Mouse (Mus musculus) myocyte (in vitro differentiated cells): Measurements from ENCODE around the gene Kifc3.

ENCODE experiments used
- CEBPB ChIP-seq: IDR thresholded peaks from 2 replicates; pipeline ENCODE4 v1.6.1; 2011; ENCODE audit warnings: mild to moderate bottlenecking, moderate library complexity; ENCODE audit not compliant: poor library complexity, insufficient read depth, severe bottlenecking
- E2F4 ChIP-seq: IDR thresholded peaks from one replicate; pipeline ENCODE4 v1.6.1; 2011; ENCODE audit warnings: mild to moderate bottlenecking, control low read depth, moderate library complexity; ENCODE audit not compliant: insufficient read depth
- MAX ChIP-seq: IDR thresholded peaks from one replicate; pipeline ENCODE4 v1.6.1; 2011; ENCODE audit warnings: low read depth, mild to moderate bottlenecking, control low read depth
- MYOD1 ChIP-seq, 3 experiments: IDR thresholded peaks; one replicate each; pipeline ENCODE4 v1.6.1; 2011; ENCODE audit warnings: control low read depth in 2 of 3, low read depth in 2 of 3, mild to moderate bottlenecking in 2 of 3, moderate library complexity in 1 of 3; ENCODE audit not compliant: insufficient read length in 2 of 3, control insufficient read depth in 1 of 3
- MYOG ChIP-seq, 3 experiments: IDR thresholded peaks; one replicate each; pipeline ENCODE4 v1.6.1; 2011; ENCODE audit warnings: control low read depth in 2 of 3, low read depth in 2 of 3, mild to moderate bottlenecking in 2 of 3; ENCODE audit not compliant: insufficient read length in 2 of 3, control insufficient read depth in 1 of 3, insufficient read depth in 1 of 3
- POLR2A ChIP-seq: IDR thresholded peaks from one replicate; pipeline ENCODE4 v1.6.1; 2011; ENCODE audit warnings: low read depth, mild to moderate bottlenecking, control low read depth, moderate library complexity; ENCODE audit not compliant: insufficient read length
- POLR2AphosphoS2 ChIP-seq: IDR thresholded peaks from one replicate; pipeline ENCODE4 v1.6.1; 2011; ENCODE audit warnings: low read depth, control low read depth; ENCODE audit not compliant: insufficient read length
- REST ChIP-seq: IDR thresholded peaks from one replicate; pipeline ENCODE4 v1.6.1; 2011; ENCODE audit warnings: mild to moderate bottlenecking, control low read depth, moderate library complexity; ENCODE audit not compliant: insufficient read depth, insufficient read length
- SRF ChIP-seq: IDR thresholded peaks from one replicate; pipeline ENCODE4 v1.6.1; 2011; ENCODE audit warnings: low read depth; ENCODE audit not compliant: control insufficient read depth, insufficient read length
- TCF12 ChIP-seq: IDR thresholded peaks from one replicate; pipeline ENCODE4 v1.6.1; 2011; ENCODE audit warnings: mild to moderate bottlenecking, control low read depth; ENCODE audit not compliant: poor library complexity, insufficient read depth, severe bottlenecking
- TCF3 ChIP-seq: IDR thresholded peaks from one replicate; pipeline ENCODE4 v1.6.1; 2011; ENCODE audit warnings: low read depth, control low read depth; ENCODE audit not compliant: insufficient read length
- USF1 ChIP-seq: IDR thresholded peaks from one replicate; pipeline ENCODE4 v1.6.1; 2011; ENCODE audit warnings: low read depth, mild to moderate bottlenecking, control low read depth, moderate library complexity

DNA sequence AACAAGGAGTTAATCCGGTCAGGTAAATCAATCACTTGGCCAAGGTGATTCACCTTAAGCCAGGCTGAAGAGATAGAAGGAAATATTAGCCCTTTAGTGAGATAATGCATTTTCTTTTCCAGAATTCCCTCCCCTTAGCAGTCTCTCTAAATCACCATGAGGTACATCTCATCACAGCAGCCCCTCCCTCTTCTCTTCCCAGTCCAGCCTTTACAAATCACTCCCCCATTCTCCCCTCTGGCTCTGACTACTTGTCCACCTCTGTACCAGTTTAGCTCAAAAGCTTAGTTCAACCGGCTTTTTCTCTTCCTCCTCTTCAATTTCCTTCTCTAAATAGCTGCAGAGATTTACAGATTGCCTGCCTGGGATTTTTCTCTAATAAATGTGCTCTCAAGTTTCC lies 18.4 kb upstream of the Kifc3 start:
- no peak for TF ChIP-seq POLR2A
- TF ChIP-seq MYOD1 (IDR thresholded peaks at IDR 0.05; ENCODE audit: control insufficient read depth in 1 of 3, insufficient read length in 2 of 3, low read depth in 2 of 3) = no peak
- TF ChIP-seq MAX = no peak
- TF ChIP-seq TCF3 = no peak
- no peak for TF ChIP-seq TCF12
- no peak for TF ChIP-seq CEBPB
- no peak for TF ChIP-seq USF1
- TF ChIP-seq E2F4 = no peak
- no peak for TF ChIP-seq REST
- TF ChIP-seq POLR2AphosphoS2 = no peak
- TF ChIP-seq SRF = no peak
- no peak for TF ChIP-seq MYOG (IDR thresholded peaks at IDR 0.05; ENCODE audit: control insufficient read depth in 1 of 3, insufficient read depth in 1 of 3, insufficient read length in 2 of 3, low read depth in 2 of 3)
